Mouse (Mus musculus) ES-E14 (cell line): ENCODE data around the gene Pik3r2. TPM values are rescaled to one million over a fixed set of nuclear protein-coding genes. Genes with fewer than 3 reads are reported as not detected.

Source experiments
- DNase-seq: peaks from one replicate; pipeline ENCODE4 v3.0.0-alpha.2; 2013; ENCODE audit warnings: low read depth, low spot score
- H3K27ac ChIP-seq: 2 replicates; pipeline ENCODE4 v1.5.1; 2012; ENCODE audit warnings: low read depth, mild to moderate bottlenecking, low read length, moderate library complexity, mixed read lengths; ENCODE audit not compliant: poor library complexity, insufficient read depth, severe bottlenecking
- H3K36me3 ChIP-seq: 2 replicates; pipeline ENCODE4 v1.6.1; 2012; ENCODE audit warnings: mild to moderate bottlenecking, low read length, moderate library complexity, mixed read lengths; ENCODE audit not compliant: control insufficient read depth, poor library complexity, insufficient read depth, severe bottlenecking
- H3K4me1 ChIP-seq, 2 experiments: fragments of 150-350 bp in 1 of 2; sonication (generic) in 1 of 2; 2 replicates each; pipeline ENCODE4 v1.6.1; 2012; ENCODE audit warnings: low read length in 2 of 2, mild to moderate bottlenecking in 1 of 2, mixed read lengths in 1 of 2; ENCODE audit not compliant: control insufficient read depth in 2 of 2, insufficient read depth in 2 of 2, poor library complexity in 1 of 2
- H3K4me3 ChIP-seq, 2 experiments: fragments of 150-350 bp in 1 of 2; sonication (generic) in 1 of 2; 2 replicates each; pipeline ENCODE4 v1.5.1; 2012; ENCODE audit warnings: low read length in 2 of 2, low read depth in 1 of 2, mild to moderate bottlenecking in 1 of 2, mixed read lengths in 1 of 2; ENCODE audit not compliant: insufficient read depth in 1 of 2, poor library complexity in 1 of 2, severe bottlenecking in 1 of 2
- H3K9ac ChIP-seq: 2 replicates; pipeline ENCODE4 v1.6.1; 2012; ENCODE audit warnings: low read depth, mild to moderate bottlenecking, low read length, mixed read lengths; ENCODE audit not compliant: poor library complexity, insufficient read depth, severe bottlenecking
- H3K9me3 ChIP-seq: fragments of 150-350 bp; sonication (generic); 2 replicates; pipeline ENCODE4 v1.6.1; 2012; ENCODE audit warnings: low read depth, mild to moderate bottlenecking, low read length; ENCODE audit not compliant: control insufficient read depth, insufficient read depth
- CHD2 ChIP-seq: IDR thresholded peaks from 2 replicates; pipeline ENCODE4 v1.6.1; 2014; ENCODE audit warnings: mild to moderate bottlenecking, low read depth, low read length, inconsistent platforms
- HCFC1 ChIP-seq: IDR thresholded peaks from 2 replicates; pipeline ENCODE4 v1.6.1; 2012; ENCODE audit warnings: low read length, inconsistent platforms, borderline replicate concordance; ENCODE audit not compliant: insufficient read depth
- MAFK ChIP-seq: IDR thresholded peaks from 2 replicates; pipeline ENCODE4 v1.6.1; 2014; ENCODE audit warnings: mild to moderate bottlenecking, low read depth, low read length, inconsistent platforms; ENCODE audit not compliant: insufficient read depth
- ZC3H11A ChIP-seq: IDR thresholded peaks from 2 replicates; pipeline ENCODE4 v1.6.1; 2012; ENCODE audit warnings: low read depth, mild to moderate bottlenecking, inconsistent platforms, low read length, borderline replicate concordance
- ZNF384 ChIP-seq: IDR thresholded peaks from 2 replicates; pipeline ENCODE4 v1.6.1; 2012; ENCODE audit warnings: low read depth, low read length, inconsistent platforms
- in situ Hi-C, 2 experiments: fragments of 600-800 bp; cut with MboI; formaldehyde crosslinking; loops; one replicate each; pipeline ENCODE4 v1.15.1; 2025; ENCODE audit warnings: low sequenced_read_pairs in 2 of 2, inconsistent platforms in 1 of 2; ENCODE audit not compliant: unreplicated experiment in 2 of 2
- total RNA-seq: library from RNA; depleted of rRNA; stranded (reverse); fragments of 300-350 nt; gene quantifications from 2 replicates; pipeline ENCODE4 v1.2.3, GENCODE M21; 2012

Gene Pik3r2
- total RNA-seq, 1 experiment: 52.7 TPM

DNA sequence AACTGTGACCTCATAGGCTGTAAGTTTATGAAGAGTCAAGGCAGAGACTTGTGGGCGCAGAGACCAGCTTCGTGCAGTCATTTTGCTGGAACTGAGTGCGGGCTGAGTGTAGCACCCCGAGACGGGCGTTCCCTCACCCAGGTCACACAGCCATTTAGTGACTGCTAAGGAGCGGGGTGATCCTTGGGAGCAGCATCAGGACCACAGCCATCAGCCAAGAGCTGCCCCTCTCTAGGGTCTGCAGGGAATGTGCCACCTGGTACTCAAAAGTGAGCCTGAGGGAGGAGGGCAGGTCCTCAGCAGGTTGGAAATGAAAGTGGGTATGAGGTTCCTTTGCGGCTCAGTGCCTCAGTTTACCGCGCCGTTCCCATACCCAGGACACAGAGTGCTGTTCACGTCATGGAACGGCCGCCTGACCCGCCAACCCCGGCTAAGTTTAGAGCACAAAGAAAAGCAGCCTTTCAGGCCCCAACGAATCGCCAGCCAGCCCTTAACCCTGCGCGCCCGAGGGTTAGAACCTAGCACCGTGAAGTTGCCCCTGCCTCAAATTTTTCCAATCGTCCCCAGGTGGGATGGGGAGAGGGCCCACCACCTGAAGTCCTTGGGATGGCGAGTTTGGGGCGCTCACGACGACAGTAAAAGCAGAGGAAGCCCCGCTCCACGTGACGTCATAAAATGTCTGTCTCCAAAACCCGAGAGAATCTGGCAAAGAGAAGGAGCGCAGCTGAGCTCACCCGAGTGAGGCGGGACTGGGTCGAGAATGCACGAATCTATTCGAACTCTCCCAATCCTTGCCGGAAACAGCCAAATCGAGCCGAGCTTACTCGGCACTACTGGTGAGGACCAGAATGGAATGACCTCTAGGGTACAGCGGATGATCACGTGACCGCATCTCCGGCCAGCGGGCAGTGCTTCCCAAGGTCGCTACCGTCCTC is 32.6 kb downstream of the Pik3r2 start:
- no peak for DNase-seq
- Histone ChIP-seq H3K27ac (no peak overlapping the region), H3K4me1 (peaks cover 2 to 13% of the 10 kb centered on the region in 2 experiments; a peak in 2 of 4 replicates), H3K9me3 (no peaks in the 10 kb centered on the region), H3K9ac (peak overlapping the region; percentile 17; the same call in 1 of the 2 replicates), H3K4me3 (peak overlapping the region; percentile 59 to 63; a peak in 3 of 4 replicates), H3K36me3 (no peaks in the 10 kb centered on the region)
- in situ Hi-C loops: no loop called here
- TF ChIP-seq ZC3H11A: no peak
- TF ChIP-seq HCFC1: no peak
- no peak for TF ChIP-seq MAFK
- TF ChIP-seq ZNF384: no peak
- no peak for TF ChIP-seq CHD2

DNA sequence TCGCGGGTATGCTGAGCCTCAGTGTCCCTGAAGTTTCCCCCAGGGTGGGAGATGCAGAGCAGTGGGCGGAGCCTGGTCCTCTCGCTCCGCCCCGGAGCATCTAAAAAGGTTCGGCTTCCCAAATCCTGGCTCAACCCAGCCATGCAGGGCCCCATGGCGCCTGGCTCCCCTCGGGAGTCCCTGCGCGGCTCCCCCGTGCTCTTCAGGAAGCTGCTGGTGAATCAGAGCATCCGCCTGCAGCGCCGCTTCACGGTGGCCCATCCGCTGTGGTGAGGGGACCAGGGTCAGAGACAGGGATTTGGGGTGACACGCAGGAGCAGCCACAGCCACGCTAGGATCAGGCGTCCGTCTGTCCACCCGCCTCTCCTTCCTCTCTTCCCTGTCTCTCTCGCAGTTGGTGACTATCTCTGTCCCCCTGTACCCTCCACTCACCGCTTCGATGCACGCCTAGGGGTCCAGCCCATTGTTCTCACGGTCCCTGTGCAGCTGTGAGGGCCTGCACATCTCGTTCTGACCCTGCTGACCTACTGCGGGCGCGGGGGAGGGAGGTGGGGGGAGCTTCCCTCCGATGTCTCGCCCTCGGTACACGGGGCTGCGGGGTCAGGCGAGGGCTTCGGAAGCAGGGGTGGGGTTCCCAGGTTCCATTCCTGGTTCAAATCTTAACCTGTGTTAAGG is 33.4 kb downstream of the Pik3r2 start:
- DNase-seq: no peak
- Histone ChIP-seq H3K9ac (peak overlapping the region; percentile 35; the same call in 1 of the 2 replicates), H3K9me3 (no peaks in the 10 kb centered on the region), H3K4me3 (peak overlapping the region; percentile 59 to 63), H3K4me1 (peaks cover 2 to 11% of the 10 kb centered on the region in 2 experiments; a peak in 2 of 4 replicates), H3K27ac (no peak overlapping the region), H3K36me3 (no peaks in the 10 kb centered on the region)
- in situ Hi-C loops: no loop called here
- TF ChIP-seq ZC3H11A (no peak), HCFC1 (no peak), ZNF384 (no peak), MAFK (no peak), CHD2 (no peak)

DNA sequence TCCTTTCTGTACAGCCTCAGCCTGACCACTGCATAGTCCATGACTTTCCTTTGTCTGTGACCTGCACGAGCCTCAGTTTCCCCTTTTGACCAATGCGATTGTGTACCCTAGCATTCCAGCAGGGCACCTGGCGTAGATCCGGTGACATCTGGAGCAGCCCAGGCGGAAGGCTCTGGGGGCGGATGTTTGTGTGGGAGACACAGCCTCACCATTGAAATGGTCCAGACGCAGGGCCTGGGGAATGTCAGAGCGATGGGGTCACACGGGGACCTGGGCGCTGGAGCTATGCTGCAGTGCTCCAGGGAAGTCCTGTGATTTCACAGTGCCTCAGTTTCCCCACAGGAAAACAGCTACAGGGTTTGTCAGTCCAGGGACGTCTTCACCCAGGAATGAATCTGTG is 34.3 kb downstream of the Pik3r2 start:
- Histone ChIP-seq H3K36me3 (no peaks in the 10 kb centered on the region), H3K9me3 (no peaks in the 10 kb centered on the region), H3K9ac (no peak overlapping the region), H3K27ac (no peak overlapping the region), H3K4me1 (peaks cover 2 to 10% of the 10 kb centered on the region in 2 experiments; a peak in 2 of 4 replicates), H3K4me3 (no peak overlapping the region)
- in situ Hi-C loops: no loop called here
- no peak for DNase-seq
- no peak for TF ChIP-seq CHD2
- no peak for TF ChIP-seq ZC3H11A
- TF ChIP-seq MAFK: no peak
- TF ChIP-seq HCFC1: no peak
- TF ChIP-seq ZNF384: no peak

DNA sequence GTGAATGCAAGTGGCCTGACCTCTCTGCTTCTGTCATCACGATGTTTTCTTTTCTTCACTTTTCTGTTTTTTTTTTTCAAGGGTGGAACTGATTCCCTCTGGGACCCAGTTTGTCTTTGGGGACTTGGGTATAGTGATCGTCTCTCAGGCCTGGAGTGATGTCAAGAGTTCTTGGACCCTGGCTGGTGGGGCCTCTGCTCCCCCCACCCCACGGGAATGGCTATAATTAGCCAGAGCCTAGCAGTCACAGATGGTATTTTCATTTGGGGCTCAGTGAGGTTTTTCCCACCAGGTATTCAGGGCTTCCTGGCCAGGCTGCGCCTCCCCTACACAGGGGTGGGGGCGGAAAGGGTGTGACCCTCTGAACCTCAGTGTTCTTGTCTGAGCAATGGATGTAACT is 34.9 kb downstream of the Pik3r2 start:
- Histone ChIP-seq H3K4me3 (no peak overlapping the region), H3K9me3 (no peaks in the 10 kb centered on the region), H3K36me3 (no peaks in the 10 kb centered on the region), H3K9ac (no peak overlapping the region), H3K27ac (no peak overlapping the region), H3K4me1 (peaks cover 2 to 10% of the 10 kb centered on the region in 2 experiments; a peak in 2 of 4 replicates)
- DNase-seq: no peak
- TF ChIP-seq ZC3H11A (no peak), HCFC1 (no peak), ZNF384 (no peak), CHD2 (no peak), MAFK (no peak)
- in situ Hi-C loops: no loop called here
